14 mouse cellular contexts compared by ENCODE assay signal in the genomic region with DNA sequence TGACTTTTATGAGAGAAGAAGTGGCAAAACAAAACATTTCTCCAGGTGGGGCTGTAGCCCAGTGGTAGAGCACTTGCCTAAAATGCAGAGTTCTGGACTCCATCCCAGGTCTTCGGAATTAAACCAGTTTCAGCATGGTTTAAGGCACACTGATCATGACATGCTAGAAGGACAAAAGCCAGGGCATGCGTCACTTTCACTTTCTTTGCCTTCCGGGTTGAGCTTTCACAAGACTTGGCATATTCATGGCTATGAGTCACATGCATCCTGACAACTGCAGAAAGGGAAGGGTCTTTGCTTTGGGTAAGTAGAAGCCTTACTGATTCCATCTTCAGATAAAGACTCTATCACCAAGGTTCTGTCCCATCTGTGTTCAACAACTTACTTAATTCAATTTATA. TPM values are rescaled to one million over a fixed set of nuclear protein-coding genes. Genes with fewer than 3 reads are reported as not detected.
DNase-seq lines count a peak whose midpoint lies in the region; ATAC-seq lines count a peak whose summit lies in the region.
"Had no signal": no experiment of that assay in that cellular context is flagged by ENCODE, and none has a peak within 500 bp of the region (broad histone marks: within the 10 kb centered on the region; RNA-seq: fewer than 3 reads in every experiment).

No protein-coding gene starts in this region.

- DNase-seq in gastrocnemius, adult 18-20 months (ENCODE audit: low spot score): peak; percentile 34
- DNase-seq in gastrocnemius, postnatal 10 days: no peak
- peak; percentile 38 for DNase-seq in 3134 (ENCODE audit: extremely low read depth, insufficient read length, low spot score)
- DNase-seq in adrenal gland, postnatal 14 days: peak; percentile 77
- peak; percentile 24 for DNase-seq in lung, postnatal 10 days
- no peak for DNase-seq in spleen, postnatal 14 days (ENCODE audit: low spot score in 2 of 2)
- no peak for DNase-seq in cerebellum, postnatal 25 days
- DNase-seq: cerebellum, adult 8-10 months; right cerebral cortex, postnatal 14 days had no signal

- ATAC-seq in erythroid progenitor cell, adult 5-6 weeks (replicated peaks; ENCODE audit: low FRiP score, poor library complexity, severe bottlenecking): no peak
- ATAC-seq: forebrain, embryonic 16.5 days; Patski had no signal

RNA-seq across cellular contexts. Expression of a gene that starts 3.9 kb away (rescaled TPM):
- total RNA-seq in gastrocnemius, adult 18-20 months (2021): 1 to 10 TPM; 1.3 to 1.6 TPM
- 1 to 10 TPM; 2.5 to 3.2 TPM for total RNA-seq in gastrocnemius, postnatal 10 days (2021)
- 3.9 and 5.0 TPM in 2 replicates for total RNA-seq in adrenal gland, postnatal 14 days (2021)
- total RNA-seq in erythroid progenitor cell, adult 5-6 weeks (2015; ENCODE audit: low replicate concordance): 0.36 TPM in 1 of 2 replicates, not detected in the other
- total RNA-seq in erythroid progenitor cell, adult 5-6 weeks (2017; ENCODE audit: low replicate concordance): 0.77 TPM in 1 of 2 replicates, not detected in the other

RNA-seq across cellular contexts. Expression of a gene that starts 15.3 kb away (rescaled TPM):
- not detected for total RNA-seq in gastrocnemius, adult 18-20 months (2021)
- not detected for total RNA-seq in gastrocnemius, postnatal 10 days (2021)
- total RNA-seq in adrenal gland, postnatal 14 days (2021): not detected in 2 replicates
- total RNA-seq in erythroid progenitor cell, adult 5-6 weeks (2015; ENCODE audit: low replicate concordance): not detected in 2 replicates
- not detected in 2 replicates for total RNA-seq in erythroid progenitor cell, adult 5-6 weeks (2017; ENCODE audit: low replicate concordance)
- total RNA-seq: gastrocnemius, postnatal 4 days; layer of hippocampus, postnatal 10 days had no signal

RNA-seq across cellular contexts. Expression of a gene that starts 48.1 kb away (rescaled TPM):
- not detected for total RNA-seq in gastrocnemius, adult 18-20 months (2021)
- not detected for total RNA-seq in gastrocnemius, postnatal 10 days (2021)
- total RNA-seq in adrenal gland, postnatal 14 days (2021): not detected in 2 replicates
- total RNA-seq in erythroid progenitor cell, adult 5-6 weeks (2015; ENCODE audit: low replicate concordance): not detected in 2 replicates
- total RNA-seq in erythroid progenitor cell, adult 5-6 weeks (2017; ENCODE audit: low replicate concordance): not detected in 2 replicates
- total RNA-seq: gastrocnemius, postnatal 4 days; layer of hippocampus, postnatal 10 days had no signal

Comparison
In these comparisons a context has a peak if more than half of its experiments do, and no peak if none do; other contexts are left out.
1. DNase-seq: peak in gastrocnemius, adult 18-20 months (single experiment), 3134 (single experiment), adrenal gland, postnatal 14 days (single experiment) and lung, postnatal 10 days (single experiment); none in gastrocnemius, postnatal 10 days (single experiment), spleen, postnatal 14 days (0 of 2) and cerebellum, postnatal 25 days (0 of 2).